Mouse (Mus musculus): ENCODE measurements around the gene Olfr1076. TPM values are rescaled to one million over a fixed set of nuclear protein-coding genes. Genes with fewer than 3 reads are reported as not detected.

Gene Olfr1076
- polyA plus RNA-seq (2021; fragmentation: Nextera tagmentation): not detected in 2 replicates
- long read RNA-seq, experiment 1: 0 reads
- long read RNA-seq, experiment 2: 0 reads

DNA sequence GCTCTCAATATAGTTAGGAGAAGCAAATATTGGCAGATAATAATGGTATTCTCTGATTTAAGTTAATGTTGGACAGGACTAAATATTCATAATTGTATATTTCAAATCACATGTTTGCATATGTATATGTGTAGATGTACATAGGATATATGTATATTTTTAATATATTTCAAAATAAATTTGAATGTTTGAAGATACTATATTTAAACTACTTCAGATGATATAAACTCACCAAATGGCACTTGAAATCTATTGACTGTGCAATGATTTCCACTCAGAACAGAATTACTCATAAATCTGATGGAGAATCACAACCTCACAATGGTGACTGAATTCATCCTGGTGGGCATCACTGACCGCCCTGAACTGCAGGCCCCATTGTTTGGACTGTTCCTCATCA is at the start of gene Olfr1076:
TSS of gene Olfr1076 (plus strand) at position 301 of the 400 bp plus-strand sequence.

GRCm38 (mm10) chr2:86487286-86487685 is 21.0 kb upstream of the Olfr1076 start, which contains the start of gene Olfr228:
Olfr228 (minus strand) TSS chr2:86487386.

DNA sequence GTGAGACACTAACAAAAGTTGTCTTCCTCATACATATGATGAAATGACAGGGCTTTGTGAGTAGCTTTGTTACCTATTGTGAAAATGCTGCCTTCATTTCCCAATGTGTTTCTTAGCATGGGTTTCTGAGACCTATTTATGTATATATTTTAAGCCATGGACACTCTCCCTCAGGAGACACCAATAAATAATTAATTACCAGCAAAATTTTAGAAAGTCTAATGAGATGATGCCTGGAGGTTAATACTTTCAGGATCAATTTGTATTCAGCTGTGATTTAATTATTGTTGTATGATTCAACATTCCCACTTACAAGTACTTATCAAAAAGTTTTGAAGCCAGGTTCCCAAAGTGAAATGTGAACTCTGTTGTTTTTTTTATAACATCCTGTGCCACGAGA is 34.1 kb downstream of the Olfr1076 start, which contains the start of gene Olfr1079:
TSS of gene Olfr1079 (minus strand) at position 101 of the 400 bp plus-strand sequence.

DNA sequence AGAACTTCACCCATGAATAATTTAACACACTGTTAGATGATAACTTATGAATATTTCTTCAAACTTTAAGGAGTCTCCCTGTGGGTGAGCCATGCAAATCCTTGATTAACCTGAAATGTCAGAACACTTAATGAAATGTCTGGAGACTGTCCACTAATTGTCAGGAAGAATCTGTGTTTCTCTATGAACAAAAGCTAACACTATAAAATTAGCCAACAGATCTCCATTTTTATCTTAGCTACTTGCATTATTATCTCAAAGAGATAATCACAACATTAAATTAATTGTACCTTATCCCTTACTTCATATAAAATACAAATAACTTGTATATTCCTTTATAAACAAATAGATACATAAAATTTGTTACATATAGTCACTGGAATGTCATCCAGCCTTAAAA is 49.9 kb downstream of the Olfr1076 start, which contains the start of gene Olfr1080:
TSS of gene Olfr1080 (minus strand) at position 101 of the 400 bp plus-strand sequence.

Other genes with a start within 250 kb of the Olfr1076 start
- gene Olfr1051, start 229.4 kb upstream of the Olfr1076 start, polyA plus RNA-seq (2021; fragmentation: Nextera tagmentation): not detected in 2 replicates
- not detected in 2 replicates for gene Olfr1052, start 216.0 kb upstream of the Olfr1076 start, polyA plus RNA-seq (2021; fragmentation: Nextera tagmentation)
- not detected in 2 replicates for gene Olfr1053, start 193.2 kb upstream of the Olfr1076 start, polyA plus RNA-seq (2021; fragmentation: Nextera tagmentation)
- gene Olfr1054, start 173.0 kb upstream of the Olfr1076 start, polyA plus RNA-seq (2021; fragmentation: Nextera tagmentation): not detected in 2 replicates
- gene Olfr1055, start 158.2 kb upstream of the Olfr1076 start, polyA plus RNA-seq (2021; fragmentation: Nextera tagmentation): not detected in 2 replicates
- gene Olfr1056, start 146.0 kb upstream of the Olfr1076 start, polyA plus RNA-seq (2021; fragmentation: Nextera tagmentation): not detected in 2 replicates
- not detected in 2 replicates for gene Olfr1057, start 130.1 kb upstream of the Olfr1076 start, polyA plus RNA-seq (2021; fragmentation: Nextera tagmentation)
- gene Olfr1058, start 119.9 kb upstream of the Olfr1076 start, polyA plus RNA-seq (2021; fragmentation: Nextera tagmentation): not detected in 2 replicates
- not detected in 2 replicates for gene Olfr1061, start 94.4 kb upstream of the Olfr1076 start, polyA plus RNA-seq (2021; fragmentation: Nextera tagmentation)
- gene Olfr1062, start 81.7 kb upstream of the Olfr1076 start, polyA plus RNA-seq (2021; fragmentation: Nextera tagmentation): not detected in 2 replicates
- not detected in 2 replicates for gene Olfr1065, start 57.9 kb upstream of the Olfr1076 start, polyA plus RNA-seq (2021; fragmentation: Nextera tagmentation)
- not detected in 2 replicates for gene Olfr1066, start 52.2 kb upstream of the Olfr1076 start, polyA plus RNA-seq (2021; fragmentation: Nextera tagmentation)
- not detected in 2 replicates for gene Olfr228, start 21.1 kb upstream of the Olfr1076 start, polyA plus RNA-seq (2021; fragmentation: Nextera tagmentation)
- gene Olfr1079, start 34.0 kb downstream of the Olfr1076 start, polyA plus RNA-seq (2021; fragmentation: Nextera tagmentation): not detected in 2 replicates
- not detected in 2 replicates for gene Olfr1080, start 49.8 kb downstream of the Olfr1076 start, polyA plus RNA-seq (2021; fragmentation: Nextera tagmentation)
- gene Olfr1082, start 90.5 kb downstream of the Olfr1076 start, polyA plus RNA-seq (2021; fragmentation: Nextera tagmentation): not detected in 2 replicates
- not detected in 2 replicates for gene Olfr1084, start 131.3 kb downstream of the Olfr1076 start, polyA plus RNA-seq (2021; fragmentation: Nextera tagmentation)
- gene Olfr1085, start 153.6 kb downstream of the Olfr1076 start, polyA plus RNA-seq (2021; fragmentation: Nextera tagmentation): not detected in 2 replicates
- gene Olfr1086, start 171.6 kb downstream of the Olfr1076 start, polyA plus RNA-seq (2021; fragmentation: Nextera tagmentation): not detected in 2 replicates
- gene Olfr1087, start 189.9 kb downstream of the Olfr1076 start, polyA plus RNA-seq (2021; fragmentation: Nextera tagmentation): not detected in 2 replicates
- gene Olfr1089, start 225.2 kb downstream of the Olfr1076 start, polyA plus RNA-seq (2021; fragmentation: Nextera tagmentation): not detected in 2 replicates